Mouse (Mus musculus): ENCODE data around the gene Hoxc9. TPM values are rescaled to one million over a fixed set of nuclear protein-coding genes. Genes with fewer than 3 reads are reported as not detected.
A peak's percentile ranks its signal among the peaks of the same experiment; 100 is the strongest.

The Hoxc9 gene
- not detected in 2 replicates for polyA plus RNA-seq (2012; rRNA removed)

DNA sequence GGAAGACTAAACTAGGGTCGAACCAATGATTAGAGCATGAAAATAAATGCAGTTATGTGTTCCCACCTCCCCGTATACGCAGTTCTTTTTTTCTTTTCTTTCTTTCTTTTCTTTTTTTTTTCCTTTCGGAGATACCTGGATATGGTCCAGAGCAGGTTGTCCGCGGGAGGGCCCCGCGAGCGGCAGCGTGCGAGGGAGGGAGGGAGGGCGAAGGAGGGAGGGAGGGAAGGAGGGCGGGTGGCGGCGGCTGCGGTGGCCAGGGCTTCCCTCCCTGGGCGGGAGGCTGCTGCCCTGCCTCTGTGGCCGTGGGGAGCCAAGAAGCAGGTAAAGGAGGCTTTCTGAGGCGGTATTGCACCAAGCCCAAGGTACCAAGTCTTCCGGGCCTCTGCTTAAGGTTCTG, at the start of gene Hoxc9:
Gene Hoxc9, plus strand, starts transcription at position 269 of the 400 bp plus-strand sequence.
- under 1% methylated on average over 17 of the region's 20 CpGs for WGBS
- DNase-seq, result no peak
- peak within 1 kb of the TSS; percentile 51 for H3K4me3 ChIP-seq (replicated peaks; ENCODE audit: extremely low read depth, low read depth, low read length)
- H3K4me1 ChIP-seq (ENCODE audit: control insufficient read depth, insufficient read depth, low read length), result peaks cover 7% of the 10 kb centered on the region; the same call in 1 of the 2 replicates
- TF ChIP-seq POLR2A (IDR thresholded peaks at IDR 0.05; ENCODE audit: borderline replicate concordance, extremely low read depth, low read depth, low read length), result no peak
- no peak for TF ChIP-seq CTCF (IDR thresholded peaks at IDR 0.05; ENCODE audit: insufficient read depth, low read length)

DNA sequence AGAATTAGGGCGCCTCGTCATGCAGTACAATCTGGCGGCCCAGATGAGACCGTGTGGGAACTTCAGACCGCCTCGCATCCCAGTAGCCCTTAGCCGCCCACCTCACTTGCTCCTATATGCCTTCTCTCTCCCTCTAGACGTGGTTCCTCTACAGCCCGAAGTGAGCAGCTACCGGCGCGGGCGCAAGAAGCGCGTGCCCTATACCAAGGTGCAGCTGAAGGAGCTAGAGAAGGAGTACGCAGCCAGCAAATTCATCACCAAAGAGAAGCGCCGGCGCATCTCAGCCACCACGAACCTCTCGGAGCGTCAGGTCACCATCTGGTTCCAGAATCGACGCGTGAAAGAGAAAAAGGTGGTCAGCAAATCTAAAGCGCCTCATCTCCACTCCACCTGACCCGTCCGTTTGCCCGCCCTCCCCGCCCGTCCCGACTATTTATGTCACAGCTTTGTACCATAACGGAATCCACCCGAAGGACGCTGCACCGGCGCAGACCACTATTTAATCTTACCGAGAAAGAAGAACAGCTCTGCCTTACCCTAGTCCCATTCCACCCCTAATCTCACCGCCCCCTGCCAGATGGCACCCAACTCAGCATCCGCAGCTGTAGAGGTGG, 49.1 kb upstream of the Hoxc9 start:
- TF ChIP-seq POLR2A (IDR thresholded peaks at IDR 0.05; ENCODE audit: borderline replicate concordance, extremely low read depth, low read depth, low read length) (no peak), CTCF (IDR thresholded peaks at IDR 0.05; ENCODE audit: insufficient read depth, low read length) (no peak)
- no peak for DNase-seq
- WGBS, result 3% methylated on average over 40 of the region's 40 CpGs
- H3K4me1 ChIP-seq (ENCODE audit: control insufficient read depth, insufficient read depth, low read length), result no peaks in the 10 kb centered on the region
- no peak overlapping the region for H3K4me3 ChIP-seq (replicated peaks; ENCODE audit: extremely low read depth, low read depth, low read length)

GRCm38 (mm10) chr15:102931706-102932358, 44.4 kb upstream of the Hoxc9 start:
- Histone ChIP-seq H3K4me1 (ENCODE audit: control insufficient read depth, insufficient read depth, low read length) (no peaks in the 10 kb centered on the region), H3K4me3 (replicated peaks; ENCODE audit: extremely low read depth, low read depth, low read length) (no peak overlapping the region)
- no peak for TF ChIP-seq CTCF (IDR thresholded peaks at IDR 0.05; ENCODE audit: insufficient read depth, low read length)
- no peak for TF ChIP-seq POLR2A (IDR thresholded peaks at IDR 0.05; ENCODE audit: borderline replicate concordance, extremely low read depth, low read depth, low read length)
- no peak for DNase-seq
- 3% methylated on average over 23 of the region's 23 CpGs for WGBS

- WGBS, result 5% methylated on average over 12 of the region's 12 CpGs
- no peak for TF ChIP-seq POLR2A (IDR thresholded peaks at IDR 0.05; ENCODE audit: borderline replicate concordance, extremely low read depth, low read depth, low read length)
- TF ChIP-seq CTCF (IDR thresholded peaks at IDR 0.05; ENCODE audit: insufficient read depth, low read length), result no peak
- H3K4me1 ChIP-seq (ENCODE audit: control insufficient read depth, insufficient read depth, low read length), result no peaks in the 10 kb centered on the region
- no peak overlapping the region for H3K4me3 ChIP-seq (replicated peaks; ENCODE audit: extremely low read depth, low read depth, low read length)
- DNase-seq, result no peak
Observed at GRCm38 (mm10) chr15:102934438-102934837, 41.8 kb upstream of the Hoxc9 start.

DNA sequence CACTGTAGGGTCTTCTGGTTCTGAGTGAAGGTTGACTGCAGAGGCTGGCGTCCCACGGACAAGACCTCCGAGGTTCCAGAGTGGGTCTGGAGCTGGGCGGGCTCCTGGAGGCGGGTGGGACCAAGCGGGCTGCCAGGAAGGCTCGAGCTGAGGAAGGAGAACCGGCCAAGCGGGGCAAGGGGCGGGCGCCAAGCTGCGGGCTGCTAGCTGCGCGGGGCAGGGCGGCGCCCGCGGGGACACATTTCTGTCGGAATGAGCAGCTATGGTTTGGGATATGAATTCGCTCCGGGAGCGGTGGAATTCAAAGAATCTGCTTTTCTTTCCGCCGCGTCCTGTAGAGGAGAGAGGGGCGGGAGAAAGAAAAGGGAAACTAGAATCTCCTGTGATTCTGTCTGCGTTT, 41.3 kb upstream of the Hoxc9 start:
- no peak for TF ChIP-seq POLR2A (IDR thresholded peaks at IDR 0.05; ENCODE audit: borderline replicate concordance, extremely low read depth, low read depth, low read length)
- TF ChIP-seq CTCF (IDR thresholded peaks at IDR 0.05; ENCODE audit: insufficient read depth, low read length), result no peak
- no peaks in the 10 kb centered on the region for H3K4me1 ChIP-seq (ENCODE audit: control insufficient read depth, insufficient read depth, low read length)
- DNase-seq, result no peak
- 2% methylated on average over 27 of the region's 27 CpGs for WGBS
- H3K4me3 ChIP-seq (replicated peaks; ENCODE audit: extremely low read depth, low read depth, low read length), result no peak overlapping the region

GRCm38 (mm10) chr15:102936279-102936972, 39.8 kb upstream of the Hoxc9 start, which contains the start of gene Hoxc12:
Hoxc12 (plus strand) TSS chr15:102936757.
- no peak within 1 kb of the TSS for H3K4me3 ChIP-seq (replicated peaks; ENCODE audit: extremely low read depth, low read depth, low read length)
- no peak for DNase-seq
- no peaks in the 10 kb centered on the region for H3K4me1 ChIP-seq (ENCODE audit: control insufficient read depth, insufficient read depth, low read length)
- TF ChIP-seq POLR2A (IDR thresholded peaks at IDR 0.05; ENCODE audit: borderline replicate concordance, extremely low read depth, low read depth, low read length) (no peak), CTCF (IDR thresholded peaks at IDR 0.05; ENCODE audit: insufficient read depth, low read length) (no peak)
- 2% methylated on average over 31 of the region's 31 CpGs for WGBS

- Histone ChIP-seq H3K4me3 (replicated peaks; ENCODE audit: extremely low read depth, low read depth, low read length) (no peak overlapping the region), H3K4me1 (ENCODE audit: control insufficient read depth, insufficient read depth, low read length) (no peaks in the 10 kb centered on the region)
- 2% methylated on average over 50 of the region's 50 CpGs for WGBS
- no peak for DNase-seq
- TF ChIP-seq CTCF (IDR thresholded peaks at IDR 0.05; ENCODE audit: insufficient read depth, low read length) (no peak), POLR2A (IDR thresholded peaks at IDR 0.05; ENCODE audit: borderline replicate concordance, extremely low read depth, low read depth, low read length) (no peak)
Observed at GRCm38 (mm10) chr15:102937036-102937666, 39.1 kb upstream of the Hoxc9 start.

DNA sequence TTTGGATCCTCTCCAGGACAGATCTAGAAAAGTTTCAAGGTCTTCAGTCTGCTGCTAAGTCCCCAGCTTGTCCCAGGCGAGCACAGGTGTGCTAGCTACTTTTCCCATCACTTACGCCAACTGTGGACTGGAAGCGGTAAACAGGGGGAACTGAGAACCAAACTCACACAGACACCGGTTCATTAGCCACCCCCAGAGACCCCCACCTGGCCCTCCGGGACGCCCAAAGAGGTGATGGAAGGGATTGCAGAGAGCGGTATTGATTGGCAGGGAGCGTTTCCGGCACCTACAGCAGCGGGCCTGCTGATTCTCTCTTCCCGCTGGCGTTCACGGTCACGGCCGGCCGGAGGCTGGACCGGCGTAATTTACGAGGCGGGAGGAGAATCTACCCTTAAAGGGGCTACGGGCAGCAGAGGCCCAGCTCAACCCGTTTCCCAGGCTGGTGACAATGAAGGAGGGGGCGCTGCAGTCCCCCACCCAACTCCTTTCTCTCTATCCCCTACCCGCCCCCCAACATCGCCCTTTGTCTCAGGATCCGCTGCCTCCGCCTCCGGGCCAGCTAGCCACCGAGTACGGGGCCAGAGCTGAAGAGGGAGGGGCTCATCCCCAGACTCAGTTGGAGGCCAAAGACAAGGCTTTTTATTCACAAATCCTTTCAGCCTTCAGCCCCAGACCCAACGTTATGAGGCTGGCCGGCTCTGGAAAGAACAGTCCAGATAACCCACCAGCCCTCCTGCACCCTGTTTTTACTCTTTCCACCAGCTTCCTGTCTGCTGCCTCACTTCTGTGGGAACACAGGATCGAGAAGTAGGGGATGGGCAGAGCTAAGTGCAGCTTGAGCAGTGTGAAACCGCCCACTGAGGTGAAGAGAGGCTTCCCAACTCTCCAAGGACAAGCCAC, 36.7 kb upstream of the Hoxc9 start:
- WGBS, result 5% methylated on average over 34 of the region's 34 CpGs
- TF ChIP-seq POLR2A (IDR thresholded peaks at IDR 0.05; ENCODE audit: borderline replicate concordance, extremely low read depth, low read depth, low read length) (no peak), CTCF (IDR thresholded peaks at IDR 0.05; ENCODE audit: insufficient read depth, low read length) (no peak)

More for the DNA sequence above, 36.7 kb upstream of the Hoxc9 start:
- H3K4me1 ChIP-seq (ENCODE audit: control insufficient read depth, insufficient read depth, low read length), result no peaks in the 10 kb centered on the region
- no peak for DNase-seq
- no peak overlapping the region for H3K4me3 ChIP-seq (replicated peaks; ENCODE audit: extremely low read depth, low read depth, low read length)
